25 mouse cellular contexts compared by ENCODE assay signal in the genomic region with DNA sequence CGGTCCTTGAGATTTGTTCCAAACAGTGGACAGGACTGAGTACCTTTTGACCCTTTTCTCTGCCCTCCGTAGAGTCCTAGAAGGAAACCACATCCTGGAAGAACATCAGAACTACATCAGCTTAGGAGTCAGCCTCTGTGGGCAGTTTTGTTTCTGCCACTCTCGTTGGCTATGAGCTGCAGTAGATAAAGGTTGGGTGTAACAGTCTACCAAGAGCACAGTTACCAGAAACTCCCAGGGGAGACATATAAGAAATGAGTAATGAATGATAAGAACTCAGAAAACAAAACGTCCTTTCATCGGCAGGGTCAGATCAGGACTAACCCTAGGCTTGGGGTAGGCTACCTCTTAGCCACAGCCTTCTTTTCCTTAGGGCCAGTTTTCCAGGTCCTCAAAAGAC.
DNase-seq lines count a peak whose midpoint lies in the region; ATAC-seq and TF ChIP-seq lines count a peak whose summit lies in the region.
"Had no signal": no experiment of that assay in that cellular context is flagged by ENCODE, and none has a peak within 500 bp of the region (broad histone marks: within the 10 kb centered on the region; RNA-seq: fewer than 3 reads in every experiment).

No protein-coding gene starts in this region.

- peaks cover 6% of the 10 kb centered on the region for H3K4me1 ChIP-seq in lung, postnatal 0 days (ENCODE audit: insufficient read depth, low read depth, low read length)
- peaks cover 11% of the 10 kb centered on the region; the same call in 1 of the 2 replicates for H3K4me1 ChIP-seq in kidney, embryonic 14.5 days (ENCODE audit: control insufficient read depth, insufficient read depth, low read length)
- H3K4me1 ChIP-seq: hindbrain, embryonic 10.5 days; lung, embryonic 15.5 days had no signal

- H3K4me2 ChIP-seq in lung, postnatal 0 days (replicated peaks; ENCODE audit: low read depth, low read length) = no peak overlapping the region
- no peak overlapping the region for H3K4me2 ChIP-seq in kidney, embryonic 14.5 days (replicated peaks; ENCODE audit: low read depth, low read length)
- H3K4me2 ChIP-seq: kidney, embryonic 15.5 days; limb, embryonic 12.5 days; lung, embryonic 15.5 days; midbrain, embryonic 11.5 days had no signal

- H3K36me3 ChIP-seq in lung, postnatal 0 days (ENCODE audit: insufficient read depth, low read length) = no peaks in the 10 kb centered on the region
- H3K36me3 ChIP-seq in kidney, embryonic 14.5 days (ENCODE audit: control insufficient read depth, insufficient read depth, low read length) = no peaks in the 10 kb centered on the region; the same call in 1 of the 2 replicates
- H3K36me3 ChIP-seq: heart, embryonic 10.5 days; hindbrain, embryonic 10.5 days; limb, embryonic 12.5 days; lung, embryonic 15.5 days had no signal

- TF ChIP-seq CTCF in lung, postnatal 0 days (IDR thresholded peaks at IDR 0.05) = no peak

- H3K27ac ChIP-seq in lung, postnatal 0 days (ENCODE audit: low read length) = no peak overlapping the region
- no peak overlapping the region for H3K27ac ChIP-seq in kidney, embryonic 14.5 days (ENCODE audit: low read depth, low read length)
- H3K27ac ChIP-seq: heart, embryonic 10.5 days; hindbrain, embryonic 10.5 days; hindbrain, postnatal 0 days; kidney, embryonic 15.5 days; limb, embryonic 12.5 days; liver, embryonic 14.5 days; lung, embryonic 15.5 days; macrophage had no signal

- DNase-seq in lung, postnatal 0 days (ENCODE audit: low spot score) = no peak
- DNase-seq in lung, postnatal 4 days = no peak
- DNase-seq in MN1 (ENCODE audit: low spot score) = peak; percentile 16
- no peak for DNase-seq in urinary bladder, adult 2 months (ENCODE audit: low spot score)
- DNase-seq in frontal cortex, postnatal 25 days (ENCODE audit: low spot score in 2 of 2) = no peak
- DNase-seq: adrenal gland, postnatal 14 days; cerebellum, adult 11 months; cerebellum, postnatal 14 days; forebrain, postnatal 0 days; kidney, postnatal 36 days; right cerebral cortex, postnatal 25 days; thymus, postnatal 25 days had no signal

- H3K4me3 ChIP-seq in lung, postnatal 0 days (ENCODE audit: low read depth, low read length) = no peak overlapping the region
- no peak overlapping the region for H3K4me3 ChIP-seq in kidney, embryonic 14.5 days (ENCODE audit: low read length)
- H3K4me3 ChIP-seq: heart, embryonic 10.5 days; hindbrain, embryonic 10.5 days; kidney, embryonic 15.5 days; limb, embryonic 12.5 days; lung, embryonic 15.5 days had no signal

- no peaks in the 10 kb centered on the region for H3K27me3 ChIP-seq in lung, postnatal 0 days (replicated peaks; ENCODE audit: insufficient read depth, low read length)
- H3K27me3 ChIP-seq in kidney, embryonic 14.5 days (ENCODE audit: control insufficient read depth, insufficient read depth, low read length) = no peaks in the 10 kb centered on the region
- H3K27me3 ChIP-seq: kidney, embryonic 15.5 days; limb, embryonic 12.5 days; lung, embryonic 15.5 days had no signal

- H3K9ac ChIP-seq in lung, postnatal 0 days (replicated peaks; ENCODE audit: low read depth) = no peak overlapping the region
- no peak overlapping the region for H3K9ac ChIP-seq in kidney, embryonic 14.5 days (ENCODE audit: low read depth, low read length)
- H3K9ac ChIP-seq: forebrain, postnatal 0 days; kidney, embryonic 15.5 days; limb, embryonic 12.5 days; liver, embryonic 14.5 days; lung, embryonic 15.5 days had no signal

- 66% methylated on average over 5 of the region's 5 CpGs for WGBS in lung, postnatal 0 days
- 75% methylated on average over 5 of the region's 5 CpGs for WGBS in kidney, embryonic 14.5 days

- 0 out of 2 replicates have a peak, but pooled peaks have one; percentile 37 for TF ChIP-seq EP300 in lung, postnatal 0 days (IDR thresholded peaks at IDR 0.05)

- no peak for ATAC-seq in lung, postnatal 0 days
- peak; percentile 74 for ATAC-seq in megakaryocyte progenitor cell, adult 5-6 weeks (replicated peaks; ENCODE audit: poor library complexity)
- ATAC-seq in kidney, embryonic 14.5 days (ENCODE audit: low FRiP score, low TSS enrichment) = no peak
- ATAC-seq: activated CD4-positive, CD25-positive, alpha-beta regulatory T cell, adult 4 months; forebrain, postnatal 0 days; hindbrain, postnatal 0 days; intestine, embryonic 16.5 days had no signal

- no peaks in the 10 kb centered on the region for H3K9me3 ChIP-seq in lung, postnatal 0 days (ENCODE audit: low read length)
- H3K9me3 ChIP-seq in kidney, embryonic 14.5 days (ENCODE audit: control insufficient read depth, low read length) = no peaks in the 10 kb centered on the region
- H3K9me3 ChIP-seq: heart, embryonic 10.5 days; hindbrain, embryonic 10.5 days; kidney, embryonic 15.5 days; limb, embryonic 12.5 days; lung, embryonic 15.5 days had no signal
